Mouse (Mus musculus): ENCODE measurements around the gene Hoxb2.
A peak's percentile ranks its signal among the peaks of the same experiment; 100 is the strongest.

Gene Hoxb2

GRCm38 (mm10) chr11:96350341-96350624, at the start of gene Hoxb2:
Gene Hoxb2 (plus strand): TSS chr11:96350525.
- no peak for DNase-seq (ENCODE audit: low spot score)

GRCm38 (mm10) chr11:96301064-96301431, 49.3 kb upstream of the Hoxb2 start:
- no peak for DNase-seq (ENCODE audit: low spot score)

GRCm38 (mm10) chr11:96301837-96302236, 48.5 kb upstream of the Hoxb2 start:
- no peak for DNase-seq (ENCODE audit: low spot score)

GRCm38 (mm10) chr11:96302381-96303150, 47.8 kb upstream of the Hoxb2 start:
- DNase-seq (ENCODE audit: low spot score), result no peak

GRCm38 (mm10) chr11:96303151-96304099, 46.9 kb upstream of the Hoxb2 start, which contains the start of gene Hoxb5:
Gene Hoxb5 (plus strand): TSS chr11:96303336.
- peak; percentile 92 for DNase-seq (ENCODE audit: low spot score)

- DNase-seq (ENCODE audit: low spot score), result no peak
Measured at GRCm38 (mm10) chr11:96304381-96305195, 45.7 kb upstream of the Hoxb2 start.

- DNase-seq (ENCODE audit: low spot score), result no peak
Measured at GRCm38 (mm10) chr11:96305505-96306182, 44.7 kb upstream of the Hoxb2 start.

- DNase-seq (ENCODE audit: low spot score), result no peak
Measured at GRCm38 (mm10) chr11:96306183-96306907, 44.0 kb upstream of the Hoxb2 start.

GRCm38 (mm10) chr11:96306908-96307269, 43.4 kb upstream of the Hoxb2 start:
- peak; percentile 86 for DNase-seq (ENCODE audit: low spot score)

GRCm38 (mm10) chr11:96308763-96309162, 41.6 kb upstream of the Hoxb2 start:
- no peak for DNase-seq (ENCODE audit: low spot score)

- DNase-seq (ENCODE audit: low spot score), result no peak
Measured at GRCm38 (mm10) chr11:96309288-96309687, 41.0 kb upstream of the Hoxb2 start.

- no peak for DNase-seq (ENCODE audit: low spot score)
Measured at GRCm38 (mm10) chr11:96310183-96310938, 40.0 kb upstream of the Hoxb2 start.

GRCm38 (mm10) chr11:96311097-96311496, 39.2 kb upstream of the Hoxb2 start:
- DNase-seq (ENCODE audit: low spot score), result no peak

GRCm38 (mm10) chr11:96311520-96312417, 38.6 kb upstream of the Hoxb2 start:
- DNase-seq (ENCODE audit: low spot score), result peak; percentile 89

- no peak for DNase-seq (ENCODE audit: low spot score)
Measured at GRCm38 (mm10) chr11:96313134-96313533, 37.2 kb upstream of the Hoxb2 start.

- no peak for DNase-seq (ENCODE audit: low spot score)
Measured at GRCm38 (mm10) chr11:96313806-96314428, 36.4 kb upstream of the Hoxb2 start.

GRCm38 (mm10) chr11:96314671-96315343, 35.5 kb upstream of the Hoxb2 start:
- no peak for DNase-seq (ENCODE audit: low spot score)

- no peak for DNase-seq (ENCODE audit: low spot score)
Measured at GRCm38 (mm10) chr11:96315344-96315681, 35.0 kb upstream of the Hoxb2 start.
